Mouse (Mus musculus) liver (tissue): ENCODE results near the gene Fmo4.
"Not testable (repeated sequence)": the region's sequence is repeated elsewhere in the genome, so short reads cannot be mapped to it uniquely, and the experiment has no call there.

Experiments used
- DNase-seq: peaks from one replicate; pipeline ENCODE4 v3.0.0-alpha.2; 2020; ENCODE audit warnings: mixed read lengths

Gene Fmo4

GRCm38 (mm10) chr1:162792306-162793044 is 21.3 kb downstream of the Fmo4 start:
- no peak for DNase-seq

GRCm38 (mm10) chr1:162785222-162785621 is 28.6 kb downstream of the Fmo4 start:
- no peak for DNase-seq

GRCm38 (mm10) chr1:162783669-162784248 is 30.0 kb downstream of the Fmo4 start:
- DNase-seq = no peak

- DNase-seq = not testable (repeated sequence)
These were observed 32.7 kb downstream of the Fmo4 start for GRCm38 (mm10) chr1:162781035-162781434.

- DNase-seq = no peak
These were observed 35.7 kb downstream of the Fmo4 start for GRCm38 (mm10) chr1:162777943-162778538.

- DNase-seq = no peak
These were observed 40.1 kb downstream of the Fmo4 start for GRCm38 (mm10) chr1:162773661-162774060.

GRCm38 (mm10) chr1:162771617-162772360 is 42.0 kb downstream of the Fmo4 start:
- DNase-seq = no peak

- no peak for DNase-seq
These were observed 61.8 kb downstream of the Fmo4 start for GRCm38 (mm10) chr1:162752009-162752408.

- DNase-seq = no peak
These were observed 64.2 kb downstream of the Fmo4 start for GRCm38 (mm10) chr1:162749607-162750006.

GRCm38 (mm10) chr1:162748761-162749160 is 65.0 kb downstream of the Fmo4 start:
- DNase-seq = no peak
